Mouse (Mus musculus): Measurements from ENCODE around the gene Uqcr11.

DNA sequence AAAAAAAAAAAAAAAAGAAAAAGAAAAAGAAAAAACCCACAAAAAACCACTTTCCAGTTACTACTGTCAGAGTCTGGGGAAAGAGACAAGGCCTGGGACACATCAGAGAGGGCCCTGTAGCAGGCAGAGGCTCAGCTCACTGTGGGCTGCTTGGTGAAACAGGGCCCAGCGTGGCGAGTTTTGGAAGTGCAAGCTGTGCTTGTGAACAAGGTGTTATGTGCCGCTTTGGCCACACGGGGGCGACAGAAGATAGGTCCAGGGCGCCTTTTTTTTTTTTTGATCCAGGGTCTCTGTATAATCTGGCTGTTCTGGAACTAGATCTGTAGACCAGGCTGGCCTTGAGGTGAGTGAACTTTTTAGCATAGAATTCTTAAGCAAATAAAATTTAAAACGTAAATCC, 30.5 kb downstream of the Uqcr11 start:
- TF ChIP-seq USF1 (IDR thresholded peaks at IDR 0.05; ENCODE audit: low read depth) (no peak), CTCF (IDR thresholded peaks at IDR 0.05; ENCODE audit: control insufficient read depth, insufficient read depth, insufficient read length) (peak; percentile 84)

Data from C2C12 (cell line).